Mouse (Mus musculus) stomach, embryonic 15.5 days (tissue): ENCODE measurements at regions not wholly inside any gene's neighbourhood (a gene's known extent, or its start where the extent isn't known, plus 50 kb on each side); places are given as distances from the start of the nearest gene placed in this dataset.

Experiments used
- ATAC-seq: fragments of 200-750 bp; cut with Nextera tagmentation; 2 replicates; pipeline ENCODE4 v1.8.0; 2017; ENCODE audit warnings: low read depth, moderate number of reproducible peaks, moderate TSS enrichment; ENCODE audit not compliant: insufficient read depth, low FRiP score
- H3K27ac ChIP-seq: fragments of 300-500 bp; sonication (generic); 2 replicates; pipeline ENCODE4 v1.5.1; 2015; ENCODE audit warnings: mild to moderate bottlenecking, inconsistent platforms
- H3K27me3 ChIP-seq: fragments of 300-500 bp; sonication (generic); replicated peaks from 2 replicates; pipeline ENCODE4 v1.6.1; 2015; ENCODE audit warnings: inconsistent platforms
- H3K36me3 ChIP-seq: fragments of 300-500 bp; sonication (generic); 2 replicates; pipeline ENCODE4 v1.6.1; 2015; ENCODE audit warnings: inconsistent platforms
- H3K4me1 ChIP-seq: fragments of 300-500 bp; sonication (generic); 2 replicates; pipeline ENCODE4 v1.6.1; 2015; ENCODE audit warnings: inconsistent platforms
- H3K4me2 ChIP-seq: fragments of 300-500 bp; sonication (generic); 2 replicates; pipeline ENCODE4 v1.6.1; 2015; ENCODE audit warnings: mild to moderate bottlenecking, inconsistent platforms
- H3K4me3 ChIP-seq: fragments of 300-500 bp; sonication (generic); replicated peaks from 2 replicates; pipeline ENCODE4 v1.5.1; 2015; ENCODE audit warnings: inconsistent platforms
- H3K9ac ChIP-seq: fragments of 300-500 bp; sonication (generic); 2 replicates; pipeline ENCODE4 v1.6.1; 2015; ENCODE audit warnings: inconsistent platforms
- H3K9me3 ChIP-seq: fragments of 300-500 bp; sonication (generic); 2 replicates; pipeline ENCODE4 v1.6.1; 2016; ENCODE audit warnings: inconsistent platforms
- WGBS: fragments of 180-500 bp; shearing (Covaris S2); methylation state at CpG from one replicate; pipeline ENCODE4 v1.1.7; 2015; 5-methylcytosine and 5-hydroxymethylcytosine counted together

DNA sequence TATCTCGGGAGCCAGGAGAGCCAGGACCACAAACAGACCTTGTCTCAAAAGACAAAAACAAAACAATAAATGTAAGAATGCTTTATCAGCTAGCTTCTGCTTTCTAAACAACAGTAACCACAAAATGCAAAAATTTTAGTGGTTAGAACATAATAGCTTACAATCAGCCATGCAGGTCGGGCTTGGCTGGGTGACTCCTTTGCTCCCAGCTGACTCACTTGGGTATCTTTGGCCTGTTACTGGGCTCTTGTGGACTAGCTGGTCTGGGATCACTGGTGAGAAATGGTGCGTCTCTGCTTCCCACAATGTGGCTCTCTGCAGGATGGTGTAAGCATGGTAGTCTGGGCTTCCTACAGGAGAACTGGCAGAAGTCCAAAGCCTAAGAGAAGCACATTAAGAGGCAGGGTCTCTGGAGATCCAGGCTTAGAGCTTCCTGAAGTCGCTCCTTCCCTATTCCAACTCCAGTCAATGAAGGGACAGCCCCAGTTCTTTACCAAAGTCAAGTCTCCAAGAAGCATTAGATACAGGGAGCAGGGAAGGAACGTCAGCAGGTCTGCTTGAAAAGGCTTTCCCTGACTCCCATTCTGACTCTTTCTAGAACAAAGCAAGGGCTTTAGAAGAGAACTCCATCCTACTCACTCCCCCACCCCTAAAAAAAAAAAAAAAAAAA, 96.0 kb upstream of the Mgme1 start:
- Histone ChIP-seq H3K4me1 (peaks cover 13% of the 10 kb centered on the region), H3K27ac (no peak overlapping the region), H3K27me3 (no peaks in the 10 kb centered on the region), H3K4me3 (no peak overlapping the region), H3K9me3 (no peaks in the 10 kb centered on the region), H3K9ac (no peak overlapping the region), H3K4me2 (no peak overlapping the region), H3K36me3 (no peaks in the 10 kb centered on the region)
- WGBS: 80% methylated on average over 5 of the region's 5 CpGs
- ATAC-seq: no peak

DNA sequence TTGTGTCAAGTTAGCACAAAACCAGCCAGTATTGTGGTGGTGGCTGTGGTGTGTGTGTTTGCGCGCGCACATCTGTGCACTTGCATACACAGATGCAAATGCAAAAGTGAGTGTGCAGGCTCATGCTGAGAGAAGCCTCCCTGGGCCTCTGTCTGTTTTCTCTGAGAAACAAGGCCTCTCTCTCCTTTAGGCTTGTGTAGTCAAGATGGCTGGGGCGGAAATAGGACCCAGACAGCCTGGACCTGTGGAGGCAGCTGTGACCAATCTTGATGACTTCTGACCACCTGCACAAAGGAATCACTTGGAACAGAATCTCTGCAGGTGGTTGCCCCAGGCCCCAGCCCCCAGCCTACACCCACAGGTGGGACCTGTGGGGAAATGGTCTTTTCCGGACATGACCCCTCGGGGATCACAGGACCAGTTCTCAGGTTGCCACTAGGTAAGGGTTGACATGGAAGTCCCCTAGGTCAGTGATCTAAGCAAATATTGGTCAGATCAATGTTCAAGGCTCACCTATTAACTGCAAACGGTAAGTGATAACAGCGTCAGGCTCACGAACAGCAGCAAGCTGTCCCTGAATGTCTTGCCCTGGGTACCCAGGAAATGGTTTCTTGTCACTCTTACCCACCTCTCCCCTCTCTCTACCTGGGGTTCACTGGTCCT, 93.8 kb upstream of the Mgme1 start:
- ATAC-seq: no peak
- H3K27me3 ChIP-seq: no peaks in the 10 kb centered on the region
- no peak overlapping the region for H3K4me2 ChIP-seq
- peaks cover 10% of the 10 kb centered on the region for H3K4me1 ChIP-seq
- 80% methylated on average over 9 of the region's 9 CpGs for WGBS
- H3K4me3 ChIP-seq: no peak overlapping the region
- no peaks in the 10 kb centered on the region for H3K9me3 ChIP-seq
- H3K9ac ChIP-seq: no peak overlapping the region
- peak overlapping the region; percentile 48; the same call in 1 of the 2 replicates for H3K27ac ChIP-seq
- no peaks in the 10 kb centered on the region for H3K36me3 ChIP-seq

DNA sequence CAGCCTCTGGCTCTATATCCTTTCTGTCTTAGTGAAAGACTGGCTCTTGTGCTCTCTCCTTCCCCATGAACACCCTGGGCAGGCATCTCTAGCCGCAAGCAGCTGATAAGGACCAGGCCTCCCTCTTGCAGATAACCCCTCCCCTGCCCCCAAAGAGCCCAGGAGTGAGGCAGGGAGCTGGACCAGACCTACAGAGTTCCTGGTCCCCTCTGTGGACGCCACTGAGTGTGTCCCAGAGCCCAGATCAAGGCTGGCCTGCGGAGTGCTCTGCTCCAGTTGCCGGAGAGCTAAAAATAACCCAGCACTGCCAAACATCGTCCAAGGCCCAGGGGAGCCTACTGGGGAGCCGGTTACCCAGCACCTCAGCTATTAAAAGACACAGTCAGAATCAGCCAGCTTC, 93.2 kb upstream of the Mgme1 start:
- H3K9me3 ChIP-seq: no peaks in the 10 kb centered on the region
- H3K27me3 ChIP-seq: no peaks in the 10 kb centered on the region
- H3K36me3 ChIP-seq: no peaks in the 10 kb centered on the region
- peak; percentile 25; the same call in 1 of the 2 replicates for ATAC-seq
- WGBS: 33% methylated on average over 6 of the region's 6 CpGs
- H3K4me3 ChIP-seq: no peak overlapping the region
- no peak overlapping the region for H3K9ac ChIP-seq
- peak overlapping the region; percentile 48; the same call in 1 of the 2 replicates for H3K27ac ChIP-seq
- peaks cover 10% of the 10 kb centered on the region for H3K4me1 ChIP-seq
- peak overlapping the region; percentile 13; the same call in 1 of the 2 replicates for H3K4me2 ChIP-seq

DNA sequence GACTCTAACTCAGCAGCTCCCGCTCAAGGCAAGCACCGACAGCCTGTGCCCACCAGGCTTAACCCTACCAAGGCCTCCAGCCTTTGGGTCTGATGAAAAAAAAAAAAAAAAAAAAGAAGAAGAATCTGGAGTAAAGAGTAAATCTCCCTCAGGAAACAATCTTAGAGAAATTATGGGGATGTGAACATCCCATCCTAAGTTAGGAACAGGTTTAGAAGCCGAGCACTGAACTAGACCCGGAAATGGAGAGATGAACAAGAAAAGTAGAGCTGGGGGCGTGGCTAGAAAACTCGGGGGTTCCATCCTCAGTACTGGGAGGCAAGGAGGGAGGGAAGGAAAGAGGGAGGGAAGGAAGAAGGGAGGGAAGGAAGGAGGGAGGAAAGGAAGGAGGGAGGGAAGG, 92.5 kb upstream of the Mgme1 start:
- no peaks in the 10 kb centered on the region for H3K27me3 ChIP-seq
- H3K27ac ChIP-seq: peak overlapping the region; percentile 48; the same call in 1 of the 2 replicates
- peaks cover 10% of the 10 kb centered on the region for H3K4me1 ChIP-seq
- 74% methylated on average over 6 of the region's 6 CpGs for WGBS
- no peak for ATAC-seq
- H3K36me3 ChIP-seq: no peaks in the 10 kb centered on the region
- H3K4me2 ChIP-seq: no peak overlapping the region
- H3K9me3 ChIP-seq: no peaks in the 10 kb centered on the region
- H3K4me3 ChIP-seq: no peak overlapping the region
- H3K9ac ChIP-seq: no peak overlapping the region

DNA sequence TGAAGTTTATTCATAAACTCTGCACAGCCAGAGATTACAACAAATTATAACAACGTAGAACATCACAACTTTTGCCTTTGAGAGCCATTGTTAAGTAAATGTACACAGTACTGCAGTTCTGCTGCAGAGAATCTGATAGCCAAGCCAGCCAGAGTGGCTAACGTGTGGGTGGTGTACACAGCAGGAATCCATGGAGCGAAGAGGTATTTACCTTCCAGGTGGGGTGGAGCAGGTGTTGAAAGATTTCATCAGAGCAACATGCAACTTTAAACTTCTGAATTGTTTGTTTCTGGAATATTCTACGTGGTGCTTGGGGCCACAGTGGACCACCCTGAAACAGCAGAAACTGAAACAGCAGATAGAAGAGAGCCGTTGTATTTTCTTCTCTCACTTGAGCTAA, 88.4 kb upstream of the Mgme1 start:
- Histone ChIP-seq H3K27ac (no peak overlapping the region), H3K4me1 (peaks cover 6% of the 10 kb centered on the region), H3K36me3 (no peaks in the 10 kb centered on the region), H3K9me3 (no peaks in the 10 kb centered on the region), H3K4me3 (no peak overlapping the region), H3K4me2 (no peak overlapping the region), H3K27me3 (no peaks in the 10 kb centered on the region), H3K9ac (no peak overlapping the region)
- 58% methylated on average over 5 of the region's 5 CpGs for WGBS
- ATAC-seq: peak; percentile 73; the same call in 1 of the 2 replicates

DNA sequence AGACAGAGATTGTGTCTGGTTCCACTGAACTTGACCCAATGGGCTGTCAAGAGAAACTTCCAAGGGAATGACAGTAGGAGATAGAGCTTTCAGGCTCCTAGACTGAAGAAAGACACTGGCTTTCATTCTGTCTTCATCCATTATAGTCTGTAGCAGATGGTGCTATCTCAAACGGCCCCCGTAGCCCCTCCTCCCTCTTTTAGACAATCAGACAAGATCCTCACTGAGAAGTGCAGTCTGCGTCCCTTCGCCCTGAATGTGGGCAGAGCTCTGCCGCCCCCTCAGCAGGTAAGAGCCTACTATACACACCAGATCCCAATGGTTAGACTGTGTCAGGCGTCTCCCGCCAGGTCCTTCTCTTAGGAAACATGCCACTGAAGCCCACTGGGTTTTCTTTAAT, 87.9 kb upstream of the Mgme1 start:
- no peak for ATAC-seq
- Histone ChIP-seq H3K4me3 (no peak overlapping the region), H3K9ac (no peak overlapping the region), H3K4me1 (peaks cover 2% of the 10 kb centered on the region), H3K27ac (no peak overlapping the region), H3K9me3 (no peaks in the 10 kb centered on the region), H3K36me3 (no peaks in the 10 kb centered on the region), H3K27me3 (no peaks in the 10 kb centered on the region), H3K4me2 (no peak overlapping the region)
- 68% methylated on average over 7 of the region's 7 CpGs for WGBS

DNA sequence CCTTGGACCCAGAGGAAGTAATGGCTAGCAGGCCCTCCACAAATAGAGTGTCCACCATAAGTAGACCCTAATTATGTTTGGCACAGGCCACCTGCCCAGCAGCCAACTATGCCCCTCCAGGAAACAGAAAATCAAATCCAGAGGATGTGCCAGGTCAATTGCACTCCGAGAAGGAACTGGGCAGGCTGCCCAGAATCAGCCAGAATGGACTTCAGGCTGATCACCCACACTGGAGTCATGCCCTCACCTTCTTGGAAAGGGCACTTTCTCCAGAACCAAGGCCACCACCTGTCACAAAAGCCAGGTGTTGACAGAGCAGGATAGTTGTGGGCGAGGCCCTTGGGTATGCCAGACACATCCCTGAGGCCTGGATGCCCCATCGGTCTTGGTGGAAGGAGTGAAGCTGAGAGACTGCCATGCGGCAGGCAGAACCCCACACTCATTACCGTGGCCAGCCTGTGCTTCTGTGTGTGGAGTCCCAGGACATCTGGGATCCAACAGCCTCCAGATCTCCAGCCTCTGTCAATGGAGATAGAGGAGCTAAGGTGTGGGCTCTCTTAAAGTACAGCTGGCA, 87.0 kb upstream of the Mgme1 start:
- Histone ChIP-seq H3K4me2 (no peak overlapping the region), H3K4me1 (no peaks in the 10 kb centered on the region), H3K9ac (no peak overlapping the region), H3K36me3 (no peaks in the 10 kb centered on the region), H3K27ac (no peak overlapping the region), H3K27me3 (no peaks in the 10 kb centered on the region), H3K4me3 (no peak overlapping the region), H3K9me3 (no peaks in the 10 kb centered on the region)
- 74% methylated on average over 5 of the region's 5 CpGs for whole genome bisulfite sequencing
- ATAC-seq: no peak

DNA sequence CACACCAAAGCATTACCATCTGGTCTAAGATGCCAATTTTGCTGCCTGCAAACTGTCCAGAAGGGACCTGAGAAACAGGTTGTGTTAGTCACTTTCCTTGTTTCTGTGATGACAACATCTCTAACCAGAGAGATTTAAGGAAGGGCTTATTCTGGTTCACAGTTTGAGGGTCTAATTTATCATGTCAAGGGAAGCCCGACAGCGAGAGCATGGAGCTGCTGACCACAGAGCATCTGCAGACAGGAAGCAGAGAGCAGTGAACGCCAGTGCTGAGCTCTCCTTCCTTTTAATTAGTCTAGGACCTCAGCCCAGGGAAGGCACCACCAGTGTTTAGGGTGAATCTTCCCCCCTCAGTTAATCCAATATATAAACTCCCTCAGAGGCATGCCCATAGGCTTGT, 85.3 kb upstream of the Mgme1 start:
- Histone ChIP-seq H3K4me1 (no peaks in the 10 kb centered on the region), H3K27me3 (no peaks in the 10 kb centered on the region), H3K9ac (no peak overlapping the region), H3K4me3 (no peak overlapping the region), H3K27ac (no peak overlapping the region), H3K36me3 (no peaks in the 10 kb centered on the region), H3K4me2 (no peak overlapping the region), H3K9me3 (no peaks in the 10 kb centered on the region)
- ATAC-seq: no peak
- WGBS: 52% methylated on average over 3 of the region's 3 CpGs

DNA sequence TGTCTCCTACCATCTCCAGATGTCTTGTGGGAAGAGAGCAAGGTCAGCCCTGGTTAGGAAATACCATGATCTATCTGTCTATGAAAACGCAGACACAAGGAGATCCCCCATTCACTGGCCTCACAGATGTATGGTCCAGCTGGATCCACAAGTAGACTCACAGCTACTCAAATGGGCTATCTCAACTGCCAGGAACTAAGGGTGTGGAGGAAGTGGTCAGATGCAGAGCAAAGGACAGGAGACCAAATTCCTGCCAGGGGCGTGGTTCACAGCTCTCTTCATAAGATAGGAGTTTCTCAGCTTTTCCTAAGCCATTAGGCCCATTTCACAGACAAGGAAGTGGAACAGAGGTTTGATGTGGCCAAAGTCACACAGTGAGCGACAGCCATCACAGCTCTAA, 84.0 kb upstream of the Mgme1 start:
- Histone ChIP-seq H3K9ac (no peak overlapping the region), H3K4me1 (no peaks in the 10 kb centered on the region), H3K27ac (no peak overlapping the region), H3K9me3 (no peaks in the 10 kb centered on the region), H3K27me3 (no peaks in the 10 kb centered on the region), H3K36me3 (no peaks in the 10 kb centered on the region), H3K4me2 (no peak overlapping the region), H3K4me3 (no peak overlapping the region)
- 87% methylated on average over 3 of the region's 3 CpGs for WGBS
- ATAC-seq: no peak

DNA sequence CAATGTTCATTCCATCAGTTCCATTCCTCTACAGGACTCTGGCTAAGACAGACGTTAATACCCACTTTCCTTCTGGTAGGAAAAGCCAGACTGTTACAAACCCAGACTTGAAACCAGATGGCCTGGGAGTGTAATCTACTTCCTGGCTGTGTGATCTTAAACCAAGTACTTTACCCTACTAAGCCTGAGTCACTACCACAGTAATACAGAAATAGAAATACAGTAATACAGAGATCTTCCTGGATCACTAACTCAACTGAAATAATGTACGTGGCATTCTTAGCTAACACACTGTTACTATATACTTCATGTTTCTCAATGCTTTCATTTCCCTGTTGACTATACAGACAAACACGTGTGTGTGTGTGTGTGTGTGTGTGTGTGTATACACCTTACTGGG, 82.4 kb upstream of the Mgme1 start:
- Histone ChIP-seq H3K4me1 (no peaks in the 10 kb centered on the region), H3K27ac (no peak overlapping the region), H3K9ac (no peak overlapping the region), H3K27me3 (no peaks in the 10 kb centered on the region), H3K9me3 (no peaks in the 10 kb centered on the region), H3K36me3 (no peaks in the 10 kb centered on the region), H3K4me3 (no peak overlapping the region), H3K4me2 (no peak overlapping the region)
- 56% methylated on average over 3 of the region's 3 CpGs for WGBS
- ATAC-seq: no peak

DNA sequence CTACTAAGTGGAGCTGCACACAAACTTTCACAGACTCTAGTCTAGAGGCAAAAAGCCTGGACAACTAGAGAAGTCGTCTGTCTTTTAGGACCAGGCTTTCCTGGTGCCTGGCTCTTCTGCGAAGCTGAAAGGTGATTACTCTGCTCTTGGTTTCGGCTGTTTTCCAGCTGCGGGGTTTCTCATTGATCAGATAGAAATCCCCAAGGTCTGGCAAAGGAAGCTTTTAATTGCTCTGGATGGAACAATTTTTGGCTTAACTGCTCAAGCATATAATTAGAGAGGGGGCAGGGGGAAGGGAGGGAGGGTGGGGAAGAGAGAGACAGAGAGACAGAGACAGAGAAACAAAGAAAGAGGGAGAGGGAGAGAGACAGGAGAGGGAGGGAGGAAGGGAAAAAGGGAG, 82.0 kb upstream of the Mgme1 start:
- no peak for ATAC-seq
- no peaks in the 10 kb centered on the region for H3K27me3 ChIP-seq
- H3K27ac ChIP-seq: no peak overlapping the region
- H3K4me2 ChIP-seq: no peak overlapping the region
- no peaks in the 10 kb centered on the region for H3K4me1 ChIP-seq
- H3K4me3 ChIP-seq: no peak overlapping the region
- H3K9ac ChIP-seq: no peak overlapping the region
- H3K36me3 ChIP-seq: no peaks in the 10 kb centered on the region
- WGBS: 42% methylated on average over 4 of the region's 4 CpGs
- H3K9me3 ChIP-seq: no peaks in the 10 kb centered on the region

DNA sequence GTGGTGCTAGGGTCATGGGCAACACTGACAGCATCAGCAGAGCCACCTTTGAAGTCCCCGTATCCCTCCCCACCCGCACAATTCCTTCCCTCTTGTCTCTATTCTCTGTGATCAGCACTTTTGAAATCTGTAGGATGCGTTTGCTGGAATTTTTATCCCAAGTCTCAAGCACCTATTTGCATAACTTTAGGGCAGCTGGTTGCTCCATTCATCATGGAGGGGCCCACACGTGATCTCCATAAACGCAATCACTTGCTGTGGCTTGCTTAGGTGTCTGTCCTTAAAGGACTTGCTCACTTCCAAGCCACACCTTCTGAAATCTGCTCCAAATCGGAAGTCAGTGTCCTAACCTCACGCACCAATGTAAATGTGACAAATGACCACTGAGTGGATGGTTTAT, 80.7 kb upstream of the Mgme1 start:
- no peak overlapping the region for H3K4me2 ChIP-seq
- no peak for ATAC-seq
- H3K4me3 ChIP-seq: no peak overlapping the region
- no peaks in the 10 kb centered on the region for H3K4me1 ChIP-seq
- H3K9me3 ChIP-seq: no peaks in the 10 kb centered on the region
- WGBS: 72% methylated on average over 7 of the region's 7 CpGs
- no peak overlapping the region for H3K27ac ChIP-seq
- H3K36me3 ChIP-seq: no peaks in the 10 kb centered on the region
- H3K27me3 ChIP-seq: no peaks in the 10 kb centered on the region
- H3K9ac ChIP-seq: no peak overlapping the region
